Mouse (Mus musculus): ENCODE data around the gene Card9.

Card9 gene

DNA sequence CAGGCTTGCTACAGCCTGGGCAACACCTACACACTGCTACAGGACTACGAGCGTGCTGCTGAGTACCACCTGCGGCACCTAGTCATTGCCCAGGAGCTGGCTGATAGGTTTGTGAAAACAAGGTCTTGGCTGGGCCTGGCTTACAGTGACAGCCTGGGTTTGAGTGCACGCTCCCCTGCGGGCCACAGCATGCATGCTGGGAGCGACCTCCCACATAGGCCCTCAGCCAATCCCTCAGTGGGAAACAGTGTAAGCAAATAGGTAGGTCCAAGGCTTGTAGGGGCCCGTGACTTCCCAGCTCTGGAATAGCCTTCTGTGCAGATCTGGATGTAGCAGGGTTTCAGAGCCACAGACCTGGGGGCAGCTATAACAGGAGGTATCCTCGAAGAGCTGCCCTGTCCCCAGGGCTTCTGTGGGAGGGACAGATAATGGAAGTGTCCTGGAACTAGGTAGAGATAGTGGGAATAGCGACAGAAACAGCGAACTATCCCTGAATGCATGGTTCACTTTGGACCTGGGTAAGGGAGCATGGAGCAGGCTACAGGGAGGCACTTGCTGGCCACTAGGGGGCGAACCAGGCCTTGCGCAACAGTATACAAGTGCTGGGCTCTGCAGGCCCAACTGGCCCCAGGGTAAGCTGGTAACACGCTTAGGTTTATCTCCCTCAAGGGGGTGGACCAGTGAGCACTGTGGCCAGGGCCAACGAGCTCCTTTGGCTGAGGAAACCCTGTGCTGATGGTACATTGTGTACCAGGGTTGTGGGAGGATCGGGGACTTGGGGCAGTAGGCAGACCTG is 35.1 kb downstream of the Card9 start:
- peak; percentile 78 to 80 for DNase-seq

DNA sequence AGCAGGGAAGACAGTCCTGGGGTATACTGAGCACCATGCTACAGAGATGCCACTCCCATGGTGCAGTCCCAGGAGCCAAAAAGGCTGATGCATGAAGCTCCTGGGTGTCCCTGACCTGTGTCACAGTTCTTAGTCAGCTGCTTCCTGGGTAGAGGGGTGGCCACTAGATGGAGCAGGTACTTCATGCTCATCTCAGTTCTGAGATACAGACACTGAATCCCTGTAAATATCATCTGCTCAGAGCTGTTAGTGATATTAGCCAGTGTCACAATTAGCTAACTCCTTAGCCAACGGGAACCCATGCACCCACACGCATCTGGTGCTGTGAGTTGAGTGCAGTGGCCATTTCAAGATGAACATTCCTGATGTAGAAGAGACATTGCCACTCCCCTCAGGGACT is 35.8 kb downstream of the Card9 start:
- peak; percentile 56 to 66 for DNase-seq

DNA sequence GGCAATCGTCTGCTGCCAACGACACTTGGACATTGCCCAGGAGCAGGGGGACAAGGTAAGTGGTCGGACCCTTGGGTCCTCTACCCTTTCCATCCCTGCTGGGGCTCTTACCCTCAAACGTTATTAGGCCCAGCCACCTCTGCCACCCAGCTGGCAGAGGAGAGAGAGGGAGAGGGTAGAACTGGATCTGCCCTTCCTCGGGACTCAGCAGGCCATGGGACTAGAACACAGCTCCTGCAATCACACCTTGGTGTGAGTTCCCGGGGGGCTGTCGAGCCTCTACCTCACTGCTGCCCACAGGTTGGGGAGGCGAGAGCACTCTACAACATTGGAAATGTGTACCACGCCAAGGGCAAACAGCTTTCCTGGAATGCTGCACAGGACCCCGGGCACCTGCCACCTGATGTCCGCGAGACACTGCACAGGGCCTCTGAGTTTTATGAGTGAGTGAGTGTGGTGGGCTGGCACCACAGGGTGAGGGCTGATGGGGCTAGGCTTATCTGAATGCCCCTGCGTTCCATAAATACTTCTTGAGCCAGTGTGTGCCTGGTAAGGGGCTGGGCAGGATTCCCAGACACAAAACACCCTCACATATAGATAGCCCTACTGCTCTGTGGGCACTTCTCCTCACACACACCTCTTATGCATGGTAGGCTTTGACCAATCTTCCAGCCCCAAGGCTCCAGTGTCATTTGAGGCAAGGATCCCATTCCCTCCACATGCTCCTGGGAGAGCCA is 37.0 kb downstream of the Card9 start:
- DNase-seq, result no peak

DNA sequence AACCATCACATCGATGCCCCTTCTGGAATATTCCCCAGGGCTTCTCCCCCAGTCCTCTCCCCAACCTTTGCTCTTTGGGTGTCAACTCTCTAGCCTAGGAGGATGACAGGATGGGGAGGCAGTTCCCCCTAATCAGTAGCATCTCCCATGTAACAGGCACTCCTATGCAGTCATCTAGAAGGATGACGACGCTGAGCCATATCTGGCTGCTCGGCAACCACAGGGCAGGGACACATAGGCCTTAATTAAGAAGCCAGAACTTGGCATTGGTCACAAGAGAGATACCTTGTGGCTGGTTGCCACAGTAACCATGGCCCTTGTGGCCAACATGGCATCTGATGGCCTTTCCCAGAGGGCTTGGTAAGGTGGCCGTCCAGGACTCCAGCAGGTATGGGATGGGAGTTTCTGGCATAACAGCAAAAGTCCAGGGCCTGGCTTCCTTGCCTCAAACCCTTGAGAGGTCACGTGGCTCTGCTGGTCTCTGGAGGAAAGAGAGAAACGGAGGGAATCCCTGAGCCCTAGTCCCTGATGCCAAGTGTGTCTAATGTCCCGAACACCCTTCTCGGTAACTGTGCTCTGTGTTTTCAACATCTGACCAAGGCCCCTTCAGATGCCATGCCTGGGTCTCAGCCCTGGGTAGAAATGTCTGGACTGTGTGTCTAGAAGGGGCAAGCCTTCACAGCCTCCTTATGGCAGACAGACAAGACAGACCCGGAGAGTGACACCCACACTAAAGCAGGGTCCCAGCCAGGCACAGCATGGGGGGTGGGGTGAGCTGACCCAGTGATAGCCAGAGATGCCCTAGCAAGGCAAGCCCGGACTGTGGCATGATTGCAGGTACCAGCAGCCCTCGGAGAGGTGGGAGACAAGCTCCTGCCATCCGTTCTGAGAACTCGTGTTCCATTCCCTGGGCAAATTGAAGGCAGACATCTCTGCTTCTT is 40.2 kb downstream of the Card9 start:
- DNase-seq, result no peak

DNA sequence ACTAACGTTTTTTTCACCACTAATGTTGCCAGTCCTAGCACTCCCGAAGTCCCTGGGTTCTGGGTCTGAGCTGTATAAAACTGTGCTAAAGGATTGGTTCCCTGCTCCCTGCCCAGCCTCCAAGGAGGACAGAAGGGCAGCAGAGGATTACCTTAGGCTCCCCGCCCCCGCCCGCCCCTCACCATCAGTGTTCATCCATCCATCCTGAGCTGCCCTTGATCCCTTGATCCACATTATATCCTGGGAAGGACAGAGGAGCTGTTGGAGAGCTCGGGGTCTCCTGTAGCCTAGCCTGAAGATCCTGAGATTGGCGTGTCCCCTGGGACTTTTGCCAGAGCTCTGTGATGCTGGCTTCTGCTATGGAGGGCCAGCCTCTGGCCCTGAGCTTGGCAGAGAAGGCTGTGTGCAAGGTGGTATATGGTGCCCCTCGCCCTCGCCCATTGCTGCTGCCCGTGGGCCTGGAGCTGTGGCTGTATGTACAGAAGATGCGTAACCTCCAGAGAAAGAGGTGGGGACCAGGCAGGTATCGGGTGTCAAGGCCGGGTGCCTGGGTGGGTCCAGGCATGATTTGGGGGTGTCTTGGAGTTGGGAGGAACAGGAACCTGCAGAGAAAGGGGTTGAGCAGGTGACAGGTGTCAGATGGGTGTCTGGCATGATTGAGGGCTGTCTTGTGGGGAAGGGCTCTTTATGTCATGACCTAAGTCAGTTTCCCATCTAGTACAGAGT is 41.0 kb downstream of the Card9 start:
- DNase-seq, result no peak

DNA sequence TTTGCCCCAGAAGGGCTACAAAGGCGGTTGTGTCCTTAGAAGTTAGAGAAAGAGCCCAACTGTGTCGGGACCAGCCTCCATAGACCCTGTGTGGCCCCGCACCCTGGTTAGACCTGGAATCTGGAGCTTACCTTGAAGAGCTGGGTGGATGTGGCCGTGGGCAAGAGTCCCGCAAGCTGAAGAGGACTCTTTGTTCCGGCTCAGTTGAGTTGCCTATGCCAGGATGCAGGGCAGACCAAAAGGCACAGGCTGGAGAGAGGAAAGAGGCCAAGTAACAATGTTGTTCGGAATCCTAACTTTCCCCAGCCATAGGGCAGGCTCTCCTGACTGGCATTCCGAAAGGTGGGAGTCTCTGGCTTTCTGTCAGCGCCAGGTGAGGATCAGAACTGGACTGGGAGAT is 41.6 kb downstream of the Card9 start:
- DNase-seq, result no peak

DNA sequence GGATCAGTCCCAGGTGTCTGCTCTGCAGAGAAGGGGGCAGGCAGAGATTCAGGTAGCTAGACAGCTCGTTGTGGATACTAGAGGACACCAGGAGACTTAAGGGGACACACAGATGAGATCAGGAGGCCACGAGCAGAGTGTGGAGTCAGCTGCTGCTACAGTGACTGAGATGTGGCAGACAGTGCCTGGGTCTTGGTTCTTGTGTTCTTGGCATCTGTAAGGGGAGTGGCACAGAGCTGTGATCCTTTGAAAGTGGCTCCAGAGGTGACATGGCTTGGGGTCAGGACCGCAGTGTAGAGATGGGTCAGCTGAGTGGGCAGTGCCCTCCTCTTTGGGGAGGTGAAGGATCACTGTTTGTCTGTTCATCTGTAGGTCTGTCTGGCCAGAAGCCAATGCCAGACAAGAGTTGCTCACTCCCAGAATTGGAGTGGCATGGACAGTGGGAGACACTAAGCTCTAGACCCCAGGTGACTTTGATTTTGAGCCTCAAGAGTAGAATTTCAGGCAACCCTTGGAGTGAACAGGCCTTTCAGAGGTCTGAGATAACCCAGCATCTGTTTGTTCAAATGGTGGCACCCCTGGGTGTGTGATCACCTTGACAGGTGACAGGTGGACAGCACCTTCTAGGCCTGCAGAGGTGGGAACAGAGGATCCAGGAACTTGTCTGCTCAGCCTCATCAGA is 42.6 kb downstream of the Card9 start:
- DNase-seq, result no peak

DNA sequence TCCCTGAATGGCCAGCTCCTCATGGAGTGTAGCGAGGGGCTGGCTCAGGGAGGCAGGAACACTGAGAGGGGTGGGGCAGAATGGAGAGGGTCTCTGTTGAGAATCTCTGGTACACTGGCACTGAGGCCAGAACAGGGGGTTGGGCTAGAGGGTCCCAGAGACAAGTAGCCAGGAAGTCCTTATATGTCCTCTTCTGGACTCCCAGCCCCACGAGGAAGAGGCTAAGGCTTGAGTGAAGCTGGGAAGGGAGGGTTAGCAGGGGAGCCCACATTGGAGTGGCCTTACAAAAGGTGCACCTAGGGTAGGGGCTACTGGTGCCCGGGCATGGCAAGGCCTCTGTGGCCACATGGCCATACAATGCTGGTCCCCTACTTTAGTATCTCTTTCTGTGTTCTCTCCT is 43.3 kb downstream of the Card9 start:
- no peak for DNase-seq

DNA sequence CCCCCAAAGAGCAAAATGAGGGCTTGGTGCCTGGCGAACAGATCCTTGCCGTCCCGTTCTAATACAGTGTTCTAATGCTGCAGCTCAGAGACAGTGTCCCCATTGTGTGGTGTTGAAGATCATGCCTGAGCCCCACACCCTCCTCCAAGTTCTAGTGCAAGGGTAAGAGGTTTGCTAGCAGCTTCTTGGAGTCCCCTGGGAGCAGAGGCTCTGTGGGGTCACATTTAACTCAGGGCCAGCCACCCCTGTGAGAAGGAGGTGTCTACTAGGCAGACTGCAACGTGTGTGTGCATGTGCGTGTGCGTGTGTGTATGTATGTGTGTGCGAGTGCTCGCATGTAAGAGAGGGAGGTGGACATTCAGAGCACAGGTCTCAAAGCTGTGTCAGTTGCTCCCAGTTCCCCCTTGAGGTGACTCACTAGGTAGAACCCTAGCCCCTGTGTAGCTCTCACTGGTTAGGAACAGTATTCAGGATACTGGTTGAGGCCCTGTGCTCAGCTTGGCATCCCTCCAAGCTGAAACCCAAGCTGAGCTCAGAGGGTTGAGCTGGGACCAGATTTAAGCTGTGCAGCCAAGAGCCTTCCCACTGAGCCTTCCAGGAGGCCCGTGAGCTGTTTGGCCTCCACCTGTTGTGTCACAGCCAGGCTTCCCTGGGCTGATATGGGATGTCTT is 44.0 kb downstream of the Card9 start:
- peak in 1 of 2 experiments; percentile 36 for DNase-seq

DNA sequence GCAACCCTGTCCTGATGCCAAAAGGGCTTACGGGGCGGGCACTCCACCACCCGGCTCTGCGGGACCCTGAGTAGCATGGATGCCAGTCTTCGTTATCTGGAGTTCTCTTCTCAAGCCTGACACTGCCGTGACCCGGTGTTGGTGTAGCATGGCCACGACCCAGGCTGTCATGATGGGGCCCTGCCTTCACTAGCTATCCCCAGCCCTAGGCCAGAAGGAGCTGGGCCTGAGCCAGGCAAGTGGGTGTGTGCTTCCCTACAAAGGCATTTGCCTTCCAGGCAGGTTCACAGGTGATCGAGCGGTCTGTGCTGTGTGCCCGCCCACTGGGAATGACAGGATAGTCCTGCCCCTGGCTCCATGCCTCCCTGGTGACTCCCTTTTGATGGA is 44.8 kb downstream of the Card9 start:
- DNase-seq, result peak; percentile 65 to 81

DNA sequence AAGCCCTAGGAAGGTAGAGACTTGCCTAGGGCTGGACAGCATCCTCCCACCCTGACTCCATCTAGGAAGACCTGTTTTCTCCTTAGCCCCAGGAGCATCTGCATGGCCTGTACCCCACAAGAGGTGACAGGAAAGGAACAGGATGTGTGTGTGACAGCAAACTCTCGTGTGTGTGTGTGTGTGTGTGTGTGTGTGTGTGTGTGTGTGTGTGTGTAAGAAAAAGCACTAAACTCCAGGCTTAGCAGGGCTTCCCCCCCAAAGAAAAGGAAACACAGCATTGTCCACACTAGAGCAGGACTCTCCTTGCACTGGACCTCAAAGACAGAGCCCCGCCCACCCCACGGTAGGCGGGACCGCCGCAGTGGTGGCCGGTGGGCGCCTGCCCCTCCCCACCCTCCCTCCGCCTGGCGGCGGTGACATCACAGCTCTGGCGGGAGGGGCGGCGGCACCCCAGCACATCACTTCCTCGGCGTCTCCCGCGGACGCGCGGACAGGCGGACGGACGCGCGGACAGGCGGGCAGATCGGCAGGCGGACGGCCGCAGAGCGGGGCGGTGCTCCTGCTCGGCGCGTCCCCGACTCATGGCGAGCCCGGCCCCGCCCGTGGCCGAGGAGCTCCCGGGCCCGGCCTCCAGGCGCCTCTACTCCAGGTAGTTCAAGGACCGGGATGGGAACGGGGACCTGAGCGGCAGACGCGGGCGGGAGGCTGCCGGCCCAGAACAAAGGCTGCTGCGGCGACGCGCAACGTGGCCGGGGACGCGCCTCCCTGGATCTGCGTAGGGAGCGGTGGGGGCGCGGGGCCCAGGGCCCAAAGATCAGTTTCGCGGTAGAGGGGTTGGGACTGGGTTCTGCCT is 45.4 kb downstream of the Card9 start, which contains the start of gene Gpsm1:
Gpsm1 (plus strand) TSS at position 444 of the 853 bp plus-strand sequence.
- DNase-seq, result peak; percentile 86 to 91

DNA sequence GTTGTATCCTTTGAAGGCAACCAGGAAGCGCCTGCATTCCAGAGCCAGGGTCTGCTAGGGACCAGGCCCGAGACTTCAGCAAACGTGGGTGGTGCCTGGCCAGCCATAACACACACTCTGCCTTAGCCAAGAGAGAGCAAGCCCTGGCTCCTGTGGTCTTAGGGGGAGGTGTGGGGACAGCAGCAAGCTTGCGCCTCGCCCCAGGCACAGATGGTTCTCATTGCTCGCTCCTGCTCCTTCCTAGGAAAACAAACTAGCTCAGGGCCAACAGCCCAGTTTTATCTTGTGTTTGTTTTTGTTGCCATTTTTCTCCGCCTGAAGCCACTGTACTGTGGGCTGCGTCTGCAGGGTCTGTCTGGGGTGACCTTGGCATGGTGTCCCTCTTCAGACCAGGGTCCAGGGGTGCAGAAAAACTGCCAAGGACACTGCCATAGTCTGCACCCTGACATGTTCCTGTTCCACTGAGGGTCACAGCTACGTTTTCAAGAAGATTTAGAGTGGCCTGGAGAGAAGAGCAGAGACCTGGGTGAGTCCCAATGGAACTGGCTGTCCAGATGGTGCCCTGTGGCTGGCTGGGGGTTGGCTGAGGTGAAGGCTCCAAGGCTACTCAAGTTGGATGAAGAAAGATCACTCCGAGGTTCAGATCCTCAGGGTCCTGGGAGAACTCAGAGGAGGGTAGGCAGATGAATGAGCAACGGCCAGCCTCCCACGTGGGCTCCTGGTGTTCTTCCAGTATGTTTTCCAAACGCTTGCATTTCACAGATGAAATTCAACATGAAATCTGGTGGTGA is 46.2 kb downstream of the Card9 start:
- peak; percentile 43 to 80 for DNase-seq

DNA sequence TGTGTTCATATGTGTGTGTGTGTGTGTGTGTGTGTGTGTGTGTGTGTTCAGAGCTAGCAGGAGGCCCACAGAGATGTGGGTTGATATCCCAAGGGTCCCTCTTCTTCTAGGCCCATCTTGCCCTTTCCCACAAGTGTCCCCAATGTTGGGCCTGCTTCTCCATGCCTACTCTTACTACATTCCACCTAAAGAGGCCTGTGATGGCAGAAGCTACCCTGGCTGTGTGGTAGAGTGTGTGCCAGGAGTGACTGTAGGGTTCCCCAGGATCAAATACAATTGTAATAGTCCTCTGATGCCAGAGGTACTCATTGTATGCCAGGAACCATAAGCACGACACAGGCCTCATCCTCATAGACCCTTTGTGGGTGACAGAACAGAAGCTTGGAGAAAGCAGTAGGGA is 47.3 kb downstream of the Card9 start:
- no peak for DNase-seq

DNA sequence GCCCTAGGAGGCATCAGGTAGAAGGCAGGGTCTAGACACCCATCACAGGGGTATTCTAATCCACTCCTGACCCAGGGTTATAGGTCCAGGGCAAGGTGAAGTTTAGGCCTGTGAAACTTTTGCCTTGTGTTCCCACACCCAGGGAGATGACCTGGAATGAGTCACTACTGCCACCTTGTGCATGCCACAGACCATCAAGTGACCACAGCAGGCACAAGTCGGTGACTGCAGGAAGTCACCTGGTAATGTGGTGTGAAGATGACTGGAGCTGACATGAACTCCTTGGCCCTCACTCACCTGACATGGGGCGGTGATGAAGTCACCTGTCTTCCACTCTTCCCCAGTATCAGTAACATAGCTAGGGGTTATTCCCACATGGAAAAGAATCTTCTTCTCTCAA is 47.9 kb downstream of the Card9 start:
- no peak for DNase-seq

DNA sequence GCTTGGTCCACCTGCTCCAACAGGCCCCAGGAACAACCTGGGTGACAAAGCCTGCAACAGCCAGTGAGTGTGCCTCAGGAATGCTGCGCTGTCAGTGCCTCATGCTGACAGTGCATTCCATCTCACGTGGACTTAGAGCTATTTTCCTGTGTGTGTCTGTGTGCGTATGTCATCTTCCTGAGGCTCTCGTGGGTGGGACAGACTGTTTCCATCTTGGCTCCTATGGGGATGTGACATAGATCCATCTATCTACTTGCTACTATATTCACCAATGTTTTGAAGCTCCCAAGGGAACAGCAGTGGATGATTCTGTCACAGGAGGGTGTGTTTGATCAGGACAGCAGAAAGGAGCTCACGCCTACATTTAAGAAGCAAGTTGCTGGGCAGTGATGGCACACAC is 48.8 kb downstream of the Card9 start:
- no peak for DNase-seq

DNA sequence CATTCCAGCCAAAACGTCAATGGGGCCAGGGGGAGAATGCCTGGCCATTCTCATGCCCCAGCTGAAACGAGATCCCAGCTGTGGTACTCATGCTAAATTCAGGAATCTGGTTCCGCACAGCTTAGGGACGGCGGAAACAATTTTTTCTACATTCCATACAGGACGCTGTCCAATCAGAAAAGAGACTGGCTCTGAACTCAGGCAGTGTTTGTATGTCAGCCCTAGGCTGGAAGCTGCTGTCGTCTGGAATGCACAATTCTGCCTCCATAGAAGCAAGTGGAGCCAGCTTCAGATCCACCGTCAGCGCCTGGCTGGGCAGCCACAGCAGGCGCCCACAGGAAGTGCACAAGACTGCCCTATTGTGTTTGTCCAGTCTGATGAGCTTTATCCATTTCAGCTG is 51.0 kb downstream of the Card9 start:
- peak; percentile 44 to 64 for DNase-seq

DNA sequence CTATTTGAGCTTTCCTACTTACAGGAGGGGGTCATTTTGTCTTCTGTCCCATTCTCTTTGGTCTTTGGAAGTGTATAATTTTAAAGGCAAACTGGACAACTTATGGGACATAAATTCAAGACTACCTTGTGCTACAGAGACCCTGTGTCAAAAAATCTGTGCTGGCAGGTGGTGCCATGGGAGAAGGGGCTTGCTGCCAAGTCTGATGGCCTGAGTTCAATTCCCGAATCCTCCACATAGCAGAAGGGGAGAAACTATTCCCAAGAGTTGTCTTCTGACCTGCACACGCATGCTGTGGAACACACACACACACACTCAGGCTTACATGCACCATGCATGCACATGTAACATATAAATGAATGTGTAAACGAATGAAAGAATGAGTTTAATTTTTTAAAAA is 54.0 kb downstream of the Card9 start:
- no peak for DNase-seq

DNA sequence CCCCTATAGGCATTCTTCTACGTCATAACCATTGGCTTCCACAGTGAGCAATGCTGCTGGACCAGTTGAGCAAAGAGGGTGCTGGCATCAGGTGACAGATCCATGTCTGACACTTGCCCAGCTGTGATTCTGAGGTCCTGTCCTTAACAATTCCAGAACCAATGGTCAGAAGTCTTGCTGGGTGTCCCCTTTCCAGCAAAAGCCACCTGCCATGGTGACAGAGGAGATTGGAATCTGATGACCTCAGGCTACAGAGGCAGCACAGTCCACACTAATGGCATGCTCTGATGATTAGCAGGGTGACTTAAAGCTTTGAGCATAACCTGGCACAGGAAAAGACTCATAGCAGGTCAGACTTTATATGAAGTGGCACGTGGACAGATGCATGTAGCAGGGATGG is 55.2 kb downstream of the Card9 start:
- DNase-seq, result no peak

DNA sequence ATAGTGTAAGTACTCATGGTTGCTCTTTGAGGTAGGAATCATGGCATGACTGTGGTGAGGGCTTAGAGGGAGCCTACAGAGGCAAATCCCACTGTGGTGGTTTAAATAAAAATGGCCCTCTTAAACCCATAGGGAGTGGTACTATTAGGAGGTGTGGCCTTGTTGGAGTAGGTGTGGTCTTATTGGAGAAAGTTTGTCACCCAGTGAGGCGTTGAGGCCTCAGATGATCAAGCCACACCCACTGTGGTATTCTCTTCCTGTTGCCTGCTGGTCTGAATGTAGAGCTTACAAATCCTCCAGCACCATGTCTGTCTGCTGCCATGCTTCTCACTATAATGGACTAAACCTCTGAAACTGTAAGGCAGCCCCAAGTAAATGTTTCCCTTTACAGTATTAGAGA is 56.0 kb downstream of the Card9 start:
- no peak for DNase-seq

Measured in kidney, postnatal 25 days (tissue).